Mouse (Mus musculus) thymus, postnatal 14 days (tissue): ENCODE data around the gene Bglap2.
A peak's percentile ranks its signal among the peaks of the same experiment; 100 is the strongest.
"Not testable (repeated sequence)": the region's sequence is repeated elsewhere in the genome, so short reads cannot be mapped to it uniquely, and the experiment has no call there.

Source experiments
- DNase-seq: peaks from one replicate; pipeline ENCODE4 v3.0.0; 2021

Gene Bglap2

GRCm38 (mm10) chr3:88384364-88384763, 5.9 kb upstream of the Bglap2 start, which contains the start of gene Bglap:
TSS of gene Bglap (minus strand) at chr3:88384464.
- no peak for DNase-seq

- not testable (repeated sequence) for DNase-seq
Measured at GRCm38 (mm10) chr3:88382383-88382782, 3.9 kb upstream of the Bglap2 start.

GRCm38 (mm10) chr3:88381389-88382315, 3.2 kb upstream of the Bglap2 start:
- peak; percentile 83 for DNase-seq

GRCm38 (mm10) chr3:88376644-88377043, 1.9 kb downstream of the Bglap2 start:
- DNase-seq: not testable (repeated sequence)

- DNase-seq: peak; percentile 71
Measured at GRCm38 (mm10) chr3:88375750-88376626, 2.5 kb downstream of the Bglap2 start.

GRCm38 (mm10) chr3:88372643-88373042, 5.9 kb downstream of the Bglap2 start, which contains the start of gene Bglap3:
TSS of gene Bglap3 (minus strand) at chr3:88372743.
- not testable (repeated sequence) for DNase-seq

GRCm38 (mm10) chr3:88368511-88368910, 10.0 kb downstream of the Bglap2 start:
- not testable (repeated sequence) for DNase-seq

GRCm38 (mm10) chr3:88367517-88367916, 11.0 kb downstream of the Bglap2 start:
- DNase-seq: not testable (repeated sequence)

GRCm38 (mm10) chr3:88366830-88367428, 11.6 kb downstream of the Bglap2 start:
- peak; percentile 88 for DNase-seq

GRCm38 (mm10) chr3:88365705-88366361, 12.7 kb downstream of the Bglap2 start:
- peak; percentile 27 for DNase-seq

GRCm38 (mm10) chr3:88364337-88364736, 14.2 kb downstream of the Bglap2 start, which contains the start of gene Paqr6:
TSS of gene Paqr6 (plus strand) at chr3:88364584.
- no peak for DNase-seq

- DNase-seq: no peak
Measured at GRCm38 (mm10) chr3:88363700-88364099, 14.8 kb downstream of the Bglap2 start.

- no peak for DNase-seq
Measured at GRCm38 (mm10) chr3:88361612-88362313, 16.7 kb downstream of the Bglap2 start.

- peak; percentile 56 for DNase-seq
Measured at GRCm38 (mm10) chr3:88361096-88361495, 17.4 kb downstream of the Bglap2 start.

- DNase-seq: peak; percentile 25
Measured at GRCm38 (mm10) chr3:88359989-88360388, 18.5 kb downstream of the Bglap2 start.

- DNase-seq: no peak
Measured at GRCm38 (mm10) chr3:88359584-88359983, 18.9 kb downstream of the Bglap2 start.

GRCm38 (mm10) chr3:88354396-88355165, 23.9 kb downstream of the Bglap2 start:
- DNase-seq: no peak

- no peak for DNase-seq
Measured at GRCm38 (mm10) chr3:88352907-88353306, 25.6 kb downstream of the Bglap2 start.

GRCm38 (mm10) chr3:88350732-88351131, 27.8 kb downstream of the Bglap2 start:
- DNase-seq: no peak

- DNase-seq: no peak
Measured at GRCm38 (mm10) chr3:88339006-88339405, 39.5 kb downstream of the Bglap2 start.

GRCm38 (mm10) chr3:88338316-88338715, 40.2 kb downstream of the Bglap2 start:
- no peak for DNase-seq
